Mouse (Mus musculus) myocyte (in vitro differentiated cells): Measurements from ENCODE around the gene Zbtb20. TPM values are rescaled to one million over a fixed set of nuclear protein-coding genes. Genes with fewer than 3 reads are reported as not detected.
A peak's percentile ranks its signal among the peaks of the same experiment; 100 is the strongest.

Experiments
- H3K27me3 ChIP-seq: one replicate; pipeline ENCODE4 v1.6.1; 2011; ENCODE audit not compliant: control insufficient read depth, insufficient read depth, insufficient read length
- H3K36me3 ChIP-seq: one replicate; pipeline ENCODE4 v1.6.1; 2011; ENCODE audit not compliant: control insufficient read depth, insufficient read depth
- H3K4me2 ChIP-seq: one replicate; pipeline ENCODE4 v1.6.1; 2011; ENCODE audit warnings: low read depth, control low read depth
- H3K4me3 ChIP-seq: one replicate; pipeline ENCODE4 v1.5.1; 2011; ENCODE audit warnings: mild to moderate bottlenecking, control low read depth, moderate library complexity
- H3K79me2 ChIP-seq: one replicate; pipeline ENCODE4 v1.6.1; 2011; ENCODE audit not compliant: control insufficient read depth, insufficient read depth
- H3ac ChIP-seq: one replicate; pipeline ENCODE4 v1.6.1; 2011; ENCODE audit not compliant: control insufficient read depth, insufficient read length
- CEBPB ChIP-seq: IDR thresholded peaks from 2 replicates; pipeline ENCODE4 v1.6.1; 2011; ENCODE audit warnings: mild to moderate bottlenecking, moderate library complexity; ENCODE audit not compliant: poor library complexity, insufficient read depth, severe bottlenecking
- E2F4 ChIP-seq: IDR thresholded peaks from one replicate; pipeline ENCODE4 v1.6.1; 2011; ENCODE audit warnings: mild to moderate bottlenecking, control low read depth, moderate library complexity; ENCODE audit not compliant: insufficient read depth
- MAX ChIP-seq: IDR thresholded peaks from one replicate; pipeline ENCODE4 v1.6.1; 2011; ENCODE audit warnings: low read depth, mild to moderate bottlenecking, control low read depth
- MYOD1 ChIP-seq, 3 experiments: IDR thresholded peaks; one replicate each; pipeline ENCODE4 v1.6.1; 2011; ENCODE audit warnings: control low read depth in 2 of 3, low read depth in 2 of 3, mild to moderate bottlenecking in 2 of 3, moderate library complexity in 1 of 3; ENCODE audit not compliant: insufficient read length in 2 of 3, control insufficient read depth in 1 of 3
- MYOG ChIP-seq, 3 experiments: IDR thresholded peaks; one replicate each; pipeline ENCODE4 v1.6.1; 2011; ENCODE audit warnings: control low read depth in 2 of 3, low read depth in 2 of 3, mild to moderate bottlenecking in 2 of 3; ENCODE audit not compliant: insufficient read length in 2 of 3, control insufficient read depth in 1 of 3, insufficient read depth in 1 of 3
- POLR2A ChIP-seq: IDR thresholded peaks from one replicate; pipeline ENCODE4 v1.6.1; 2011; ENCODE audit warnings: low read depth, mild to moderate bottlenecking, control low read depth, moderate library complexity; ENCODE audit not compliant: insufficient read length
- POLR2AphosphoS2 ChIP-seq: IDR thresholded peaks from one replicate; pipeline ENCODE4 v1.6.1; 2011; ENCODE audit warnings: low read depth, control low read depth; ENCODE audit not compliant: insufficient read length
- REST ChIP-seq: IDR thresholded peaks from one replicate; pipeline ENCODE4 v1.6.1; 2011; ENCODE audit warnings: mild to moderate bottlenecking, control low read depth, moderate library complexity; ENCODE audit not compliant: insufficient read depth, insufficient read length
- SRF ChIP-seq: IDR thresholded peaks from one replicate; pipeline ENCODE4 v1.6.1; 2011; ENCODE audit warnings: low read depth; ENCODE audit not compliant: control insufficient read depth, insufficient read length
- TCF12 ChIP-seq: IDR thresholded peaks from one replicate; pipeline ENCODE4 v1.6.1; 2011; ENCODE audit warnings: mild to moderate bottlenecking, control low read depth; ENCODE audit not compliant: poor library complexity, insufficient read depth, severe bottlenecking
- TCF3 ChIP-seq: IDR thresholded peaks from one replicate; pipeline ENCODE4 v1.6.1; 2011; ENCODE audit warnings: low read depth, control low read depth; ENCODE audit not compliant: insufficient read length
- USF1 ChIP-seq: IDR thresholded peaks from one replicate; pipeline ENCODE4 v1.6.1; 2011; ENCODE audit warnings: low read depth, mild to moderate bottlenecking, control low read depth, moderate library complexity
- polyA plus RNA-seq: library from polyadenylated mRNA; unstranded; fragments of >200 nt; fragmentation: generic; extraction: Trizol; gene quantifications from one replicate; pipeline ENCODE4 v1.2.1, GENCODE M21; 2012; ENCODE audit warnings: missing spikeins

Gene Zbtb20
- polyA plus RNA-seq, 1 experiment, result 5.0 TPM

DNA sequence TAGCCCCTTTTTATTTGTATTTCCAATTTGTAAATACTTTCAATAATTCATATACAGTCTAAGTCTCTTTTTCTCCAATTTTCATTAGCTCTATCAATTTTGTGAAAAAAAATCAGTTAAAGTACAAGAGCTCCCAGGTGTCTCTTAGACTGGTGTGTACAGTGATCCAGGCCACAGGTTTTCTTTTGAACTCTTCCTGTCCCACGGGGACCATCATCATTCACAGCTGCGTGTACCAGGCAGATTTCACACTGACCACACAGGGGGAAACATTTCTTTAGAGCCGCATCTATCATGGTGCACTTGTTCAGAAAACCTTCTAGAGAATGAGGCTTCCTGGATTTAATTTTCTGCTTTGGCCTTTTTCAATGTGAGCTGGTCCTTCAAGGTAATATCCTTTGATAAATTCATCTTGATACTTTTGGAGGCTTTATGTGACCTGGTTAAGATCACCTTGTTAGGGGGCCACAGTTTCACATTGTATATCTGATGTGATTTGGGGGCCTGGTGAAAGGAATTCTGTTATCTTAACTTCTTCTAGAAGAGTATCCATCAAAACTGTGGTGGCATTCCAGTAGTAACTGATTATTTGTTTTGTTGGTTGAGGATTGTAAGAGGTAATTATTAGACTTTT lies 586.2 kb downstream of the Zbtb20 start:
- Histone ChIP-seq H3K4me3 (no peak overlapping the region), H3K4me2 (no peak overlapping the region), H3K36me3 (no peaks in the 10 kb centered on the region), H3ac (no peak overlapping the region), H3K79me2 (peaks cover 2% of the 10 kb centered on the region), H3K27me3 (no peaks in the 10 kb centered on the region)
- TF ChIP-seq E2F4, result no peak
- TF ChIP-seq TCF12, result no peak
- TF ChIP-seq USF1, result no peak
- no peak for TF ChIP-seq TCF3
- TF ChIP-seq POLR2AphosphoS2, result no peak
- no peak for TF ChIP-seq SRF
- TF ChIP-seq REST, result no peak
- no peak for TF ChIP-seq MYOD1 (IDR thresholded peaks at IDR 0.05; ENCODE audit: control insufficient read depth in 1 of 3, insufficient read length in 2 of 3, low read depth in 2 of 3)
- TF ChIP-seq CEBPB, result no peak
- TF ChIP-seq MYOG (IDR thresholded peaks at IDR 0.05; ENCODE audit: control insufficient read depth in 1 of 3, insufficient read depth in 1 of 3, insufficient read length in 2 of 3, low read depth in 2 of 3), result no peak
- TF ChIP-seq MAX, result no peak

DNA sequence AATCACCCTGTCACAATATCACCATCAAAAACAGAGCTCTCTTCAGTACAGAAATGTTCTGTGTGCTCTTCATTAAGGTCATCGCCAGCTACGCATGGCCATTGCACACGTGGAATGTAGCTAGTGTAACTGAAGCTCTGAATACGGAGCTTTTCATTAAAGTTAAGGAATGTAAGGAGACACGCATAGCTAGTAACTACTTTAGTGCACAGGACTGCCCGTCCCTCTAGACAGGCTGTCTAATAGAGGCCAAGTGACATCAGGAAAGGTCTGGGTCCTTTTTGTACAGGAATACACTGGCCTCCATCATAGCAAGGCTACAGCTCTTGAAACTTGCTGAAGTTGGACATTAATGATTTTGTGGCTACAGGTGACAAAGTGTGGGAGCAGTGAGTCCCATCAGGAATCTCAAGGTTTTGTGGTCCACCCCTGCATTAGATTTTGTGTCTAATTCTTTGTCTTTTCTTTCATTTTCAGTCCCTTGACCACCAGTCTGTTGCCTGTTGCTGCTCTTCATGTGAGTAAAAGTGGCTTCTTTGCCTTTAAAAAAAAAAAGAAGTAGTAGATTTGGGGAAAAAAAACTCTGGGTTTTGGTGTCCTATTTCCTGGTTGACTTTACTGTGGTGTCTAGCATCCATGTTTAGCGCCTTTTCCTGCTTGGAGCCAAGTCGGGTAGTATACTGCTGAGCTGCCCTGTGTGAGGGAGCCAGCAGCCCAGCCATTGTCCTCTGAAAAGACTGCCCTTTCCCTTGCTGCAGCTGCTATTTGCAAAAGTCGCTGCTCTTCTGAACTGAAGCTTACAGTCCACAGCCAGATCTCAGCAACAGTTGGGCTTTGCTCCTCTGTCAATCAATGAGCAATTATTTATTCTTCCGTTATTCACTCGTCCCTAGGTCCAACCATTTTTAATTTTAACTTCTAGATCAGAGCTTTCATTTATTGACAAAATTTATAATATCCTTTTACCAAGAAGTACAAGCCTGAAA lies 587.1 kb downstream of the Zbtb20 start:
- TF ChIP-seq MYOG (IDR thresholded peaks at IDR 0.05; ENCODE audit: control insufficient read depth in 1 of 3, insufficient read depth in 1 of 3, insufficient read length in 2 of 3, low read depth in 2 of 3) (peak in 2 of 3 experiments; percentile 9 to 26), MYOD1 (IDR thresholded peaks at IDR 0.05; ENCODE audit: control insufficient read depth in 1 of 3, insufficient read length in 2 of 3, low read depth in 2 of 3) (peak in 1 of 3 experiments; percentile 51), E2F4 (no peak)

DNA sequence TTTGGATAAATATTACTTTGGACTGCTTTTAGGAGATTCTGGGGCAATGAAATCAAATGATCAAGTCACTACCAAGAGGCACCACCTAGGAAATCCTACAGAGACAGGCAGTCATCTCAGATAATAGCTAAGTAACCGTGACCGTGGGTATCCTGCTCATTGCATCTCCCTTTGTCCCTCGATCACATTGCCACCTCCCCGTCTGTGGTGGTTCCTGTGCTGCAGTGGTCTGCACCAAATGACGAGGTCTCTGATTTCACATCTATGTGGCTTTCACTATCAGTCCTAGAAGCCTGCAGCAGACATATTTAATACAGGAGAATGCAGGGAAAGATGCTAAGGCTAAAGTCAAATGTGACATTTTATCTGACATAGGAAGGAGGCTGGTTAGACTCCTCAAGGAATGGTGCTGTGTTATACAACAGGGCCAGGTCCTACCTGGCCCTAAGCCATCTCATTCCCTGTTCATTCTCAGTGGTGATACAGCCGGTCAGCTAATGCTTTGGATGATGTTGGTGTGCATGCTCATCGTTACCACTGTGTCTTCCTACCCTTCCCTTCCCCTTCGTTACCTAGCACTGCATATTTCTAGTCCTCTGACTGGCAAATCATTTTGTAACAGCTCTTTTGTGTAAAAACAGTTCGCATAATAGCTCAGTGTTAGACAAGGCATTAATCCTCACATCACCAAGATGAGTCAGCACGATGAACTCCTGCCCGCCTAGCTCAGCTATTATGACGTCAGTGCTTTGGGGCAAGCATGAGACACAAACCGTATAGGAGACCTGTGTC lies 588.2 kb downstream of the Zbtb20 start:
- Histone ChIP-seq H3K79me2 (no peaks in the 10 kb centered on the region), H3K36me3 (no peaks in the 10 kb centered on the region), H3ac (no peak overlapping the region), H3K4me3 (no peak overlapping the region), H3K4me2 (peak overlapping the region; percentile 80), H3K27me3 (no peaks in the 10 kb centered on the region)
- TF ChIP-seq E2F4 (no peak), TCF3 (no peak), MYOD1 (IDR thresholded peaks at IDR 0.05; ENCODE audit: control insufficient read depth in 1 of 3, insufficient read length in 2 of 3, low read depth in 2 of 3) (no peak), POLR2A (no peak), MAX (no peak), TCF12 (no peak), CEBPB (no peak), USF1 (no peak), POLR2AphosphoS2 (no peak), MYOG (IDR thresholded peaks at IDR 0.05; ENCODE audit: control insufficient read depth in 1 of 3, insufficient read depth in 1 of 3, insufficient read length in 2 of 3, low read depth in 2 of 3) (no peak), REST (no peak), SRF (no peak)

More for the DNA sequence above, 587.1 kb downstream of the Zbtb20 start:
- Histone ChIP-seq H3K27me3 (no peaks in the 10 kb centered on the region), H3K4me2 (peak overlapping the region; percentile 19), H3K36me3 (no peaks in the 10 kb centered on the region), H3K4me3 (no peak overlapping the region), H3K79me2 (no peaks in the 10 kb centered on the region), H3ac (no peak overlapping the region)

DNA sequence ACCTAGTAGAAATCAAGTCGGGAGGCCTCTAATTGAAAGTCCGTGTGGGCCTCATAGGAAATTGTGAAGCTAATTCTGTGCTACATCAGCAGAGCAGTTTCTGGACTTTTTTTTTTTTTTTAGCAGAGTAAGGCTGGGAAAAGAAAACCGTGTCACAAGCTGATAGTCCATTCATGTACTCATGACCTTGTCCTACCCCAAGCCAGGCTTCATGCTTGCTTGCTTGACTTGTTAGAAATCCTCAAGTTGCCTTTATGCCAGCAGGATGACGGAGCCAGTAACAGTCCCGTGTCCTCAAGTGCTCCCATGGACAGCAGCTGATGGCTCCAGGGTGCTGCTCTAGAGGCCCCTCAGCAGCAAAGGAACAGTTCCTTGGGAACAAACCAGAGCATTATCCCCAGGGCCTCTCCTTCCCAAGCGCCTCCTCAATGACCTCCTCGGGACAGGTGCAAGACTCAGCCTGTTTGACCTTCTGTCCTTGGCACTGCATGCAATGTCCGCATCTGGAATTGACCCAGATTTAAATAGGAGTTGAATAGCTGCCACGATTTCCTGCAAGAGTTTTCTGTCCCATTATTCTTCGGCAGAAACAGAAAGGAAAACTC lies 588.9 kb downstream of the Zbtb20 start:
- H3ac ChIP-seq, result no peak overlapping the region
- H3K27me3 ChIP-seq, result no peaks in the 10 kb centered on the region
- H3K4me3 ChIP-seq, result no peak overlapping the region
- TF ChIP-seq TCF12 (no peak), SRF (peak; percentile 17), MYOD1 (IDR thresholded peaks at IDR 0.05; ENCODE audit: control insufficient read depth in 1 of 3, insufficient read length in 2 of 3, low read depth in 2 of 3) (peak in 2 of 3 experiments; percentile 37 to 53), MYOG (IDR thresholded peaks at IDR 0.05; ENCODE audit: control insufficient read depth in 1 of 3, insufficient read depth in 1 of 3, insufficient read length in 2 of 3, low read depth in 2 of 3) (peak in 2 of 3 experiments; percentile 36 to 45), TCF3 (no peak), POLR2A (no peak)
- H3K79me2 ChIP-seq, result no peaks in the 10 kb centered on the region
- peak overlapping the region; percentile 80 for H3K4me2 ChIP-seq
- no peaks in the 10 kb centered on the region for H3K36me3 ChIP-seq
